ENCODE assay signal across 19 mouse cellular contexts in genomic region chr4:68615706-68616397, GRCm38 (mm10).
"Had no signal": no experiment of that assay in that cellular context is flagged by ENCODE, and none has a peak within 500 bp of the region (broad histone marks: within the 10 kb centered on the region; RNA-seq: fewer than 3 reads in every experiment).

No protein-coding gene starts in this region.

- ATAC-seq: liver, postnatal 0 days; midbrain, embryonic 13.5 days; midbrain, embryonic 15.5 days had no signal

- H3K4me3 ChIP-seq: megakaryocyte, embryonic 14.5 days; midbrain, embryonic 13.5 days; midbrain, embryonic 15.5 days; neural tube, embryonic 13.5 days; neural tube, embryonic 15.5 days had no signal

- H3K9ac ChIP-seq: liver, postnatal 0 days; midbrain, embryonic 13.5 days; midbrain, embryonic 15.5 days; neural tube, embryonic 13.5 days; neural tube, embryonic 15.5 days had no signal

- H3K27me3 ChIP-seq: megakaryocyte, embryonic 14.5 days; midbrain, embryonic 13.5 days; midbrain, embryonic 15.5 days; neural tube, embryonic 13.5 days; neural tube, embryonic 15.5 days had no signal

- H3K4me1 ChIP-seq: megakaryocyte, embryonic 14.5 days; midbrain, embryonic 15.5 days; neural tube, embryonic 13.5 days; neural tube, embryonic 15.5 days had no signal

- DNase-seq: liver, postnatal 0 days; lung, adult 2 months; lung, postnatal 10 days; lung, postnatal 36 days; retina, postnatal 1 day; right cerebral cortex, adult 18-20 months; right cerebral cortex, postnatal 25 days; right cerebral cortex, postnatal 4 days; spleen, adult 18-20 months; thymus, adult 18-20 months; thymus, postnatal 14 days; thymus, postnatal 36 days had no signal

- H3K36me3 ChIP-seq: midbrain, embryonic 13.5 days; midbrain, embryonic 15.5 days; neural tube, embryonic 13.5 days; neural tube, embryonic 15.5 days had no signal

- H3K9me3 ChIP-seq: megakaryocyte, embryonic 14.5 days; midbrain, embryonic 13.5 days; midbrain, embryonic 15.5 days; neural tube, embryonic 13.5 days; neural tube, embryonic 15.5 days had no signal

- H3K4me2 ChIP-seq: midbrain, embryonic 11.5 days; midbrain, embryonic 13.5 days; midbrain, embryonic 15.5 days; neural tube, embryonic 13.5 days; neural tube, embryonic 15.5 days had no signal

- H3K27ac ChIP-seq: macrophage; midbrain, embryonic 13.5 days; midbrain, embryonic 15.5 days; neural tube, embryonic 13.5 days; neural tube, embryonic 15.5 days had no signal
